Mouse (Mus musculus): ENCODE measurements at regions not wholly inside any gene's neighbourhood (a gene's known extent, or its start where the extent isn't known, plus 50 kb on each side); places are given as distances from the start of the nearest gene placed in this dataset.
A peak's percentile ranks its signal among the peaks of the same experiment; 100 is the strongest.

DNA sequence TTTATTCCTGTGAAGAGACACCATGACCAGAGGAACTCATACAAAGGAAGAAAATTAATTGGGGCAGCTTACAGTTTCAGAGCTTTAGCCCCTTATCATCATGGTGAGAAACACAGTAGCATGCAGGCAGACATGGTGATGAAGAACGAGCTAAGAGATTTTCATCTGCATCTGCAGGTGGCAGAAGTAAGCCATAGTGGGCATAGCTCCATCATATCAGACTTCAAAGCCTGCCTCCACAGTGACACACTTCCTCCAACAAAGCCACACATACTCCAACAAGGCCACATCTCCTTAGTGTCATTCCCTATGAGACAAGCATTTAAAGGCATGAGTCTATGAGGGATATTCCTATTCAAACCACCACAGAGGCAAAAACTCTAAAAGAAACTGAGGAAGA lies 800.7 kb upstream of the Pcdh9 start:
- DNase-seq (ENCODE audit: low read depth, low spot score) = no peak

DNA sequence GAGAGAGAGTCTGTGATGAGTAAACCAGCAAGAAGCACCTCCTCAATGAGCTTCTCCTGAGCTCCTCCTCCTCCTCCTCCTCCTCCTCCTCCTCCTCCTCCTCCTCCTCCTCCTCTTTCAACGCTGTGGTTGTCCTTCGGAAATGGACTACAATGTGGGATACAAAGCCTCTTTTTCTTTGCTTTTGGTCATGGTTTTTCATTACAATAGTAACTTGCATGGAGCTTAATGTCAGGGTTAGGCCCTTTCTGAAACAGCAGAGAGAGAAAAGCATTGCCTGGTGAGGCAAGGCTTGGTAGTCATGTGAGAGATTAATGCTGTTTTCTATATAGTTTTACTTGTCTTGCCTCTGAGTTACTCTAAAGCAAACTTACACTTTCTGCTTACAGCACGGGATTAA lies 787.2 kb upstream of the Pcdh9 start:
- DNase-seq (ENCODE audit: low read depth, low spot score) = no peak

DNA sequence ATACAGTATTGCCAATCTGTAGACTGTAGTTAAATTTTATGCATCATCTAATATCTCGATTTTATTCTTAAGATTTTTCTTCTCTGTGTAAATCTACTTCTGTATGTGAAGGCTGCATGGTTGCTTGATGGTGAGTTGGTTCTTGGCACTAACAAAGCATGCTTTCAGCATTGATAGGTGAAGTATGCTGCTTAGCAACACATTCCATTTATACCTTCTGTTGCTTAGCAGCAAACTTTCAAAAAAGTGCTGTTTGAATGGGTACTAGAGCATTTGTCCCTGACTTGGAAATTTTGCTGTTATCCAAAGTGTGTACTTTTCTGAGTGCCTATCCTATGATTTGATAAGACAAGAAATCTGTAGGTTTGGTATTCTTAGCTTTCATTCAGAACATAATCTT lies 763.1 kb upstream of the Pcdh9 start:
- DNase-seq (ENCODE audit: low read depth, low spot score) = no peak

DNA sequence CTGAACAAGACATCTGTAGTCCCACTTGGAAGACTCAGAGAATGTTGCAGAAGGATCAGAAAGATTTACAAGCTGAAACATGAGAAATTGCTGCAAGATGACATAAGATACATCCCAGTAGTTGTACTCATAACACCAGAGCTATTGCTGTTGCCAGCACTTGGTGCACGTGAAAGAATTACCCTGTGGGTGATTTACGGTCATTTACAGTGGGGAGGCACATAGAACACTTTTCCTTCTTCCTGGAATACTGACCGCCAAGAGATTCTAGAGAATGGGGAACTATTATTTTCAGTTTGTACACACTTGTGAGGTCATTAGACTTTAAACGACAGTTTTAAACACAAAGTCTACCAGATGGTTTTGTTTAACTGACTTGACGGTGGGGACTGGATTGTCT lies 724.5 kb upstream of the Pcdh9 start:
- peak; percentile 52 for DNase-seq (ENCODE audit: low read depth, low spot score)

All from mesoderm, embryonic 11.5 days (tissue).